Mouse (Mus musculus) G1E (cell line): Measurements from ENCODE around the gene Chaf1a.

ENCODE experiments used
- CTCF ChIP-seq: IDR thresholded peaks from 2 replicates; pipeline ENCODE4 v1.5.1; 2012; ENCODE audit warnings: low read depth, low read length, inconsistent platforms, mixed read lengths
- GATA1 ChIP-seq: IDR thresholded peaks from 2 replicates; pipeline ENCODE4 v1.6.1; 2012; ENCODE audit warnings: borderline replicate concordance, low read length, inconsistent platforms, mixed read lengths
- GATA2 ChIP-seq: IDR thresholded peaks from 2 replicates; pipeline ENCODE4 v1.6.1; 2012; ENCODE audit warnings: low read depth, low read length, inconsistent platforms, borderline replicate concordance
- POLR2AphosphoS5 ChIP-seq: IDR thresholded peaks from 2 replicates; pipeline ENCODE4 v1.6.1; 2012; ENCODE audit warnings: low read depth, low read length, inconsistent platforms; ENCODE audit not compliant: insufficient replicate concordance
- TAL1 ChIP-seq: conservative IDR thresholded peaks from 2 replicates; pipeline ENCODE4 v1.6.1; 2012; ENCODE audit warnings: low read depth, low read length, inconsistent platforms, mixed read lengths

DNA sequence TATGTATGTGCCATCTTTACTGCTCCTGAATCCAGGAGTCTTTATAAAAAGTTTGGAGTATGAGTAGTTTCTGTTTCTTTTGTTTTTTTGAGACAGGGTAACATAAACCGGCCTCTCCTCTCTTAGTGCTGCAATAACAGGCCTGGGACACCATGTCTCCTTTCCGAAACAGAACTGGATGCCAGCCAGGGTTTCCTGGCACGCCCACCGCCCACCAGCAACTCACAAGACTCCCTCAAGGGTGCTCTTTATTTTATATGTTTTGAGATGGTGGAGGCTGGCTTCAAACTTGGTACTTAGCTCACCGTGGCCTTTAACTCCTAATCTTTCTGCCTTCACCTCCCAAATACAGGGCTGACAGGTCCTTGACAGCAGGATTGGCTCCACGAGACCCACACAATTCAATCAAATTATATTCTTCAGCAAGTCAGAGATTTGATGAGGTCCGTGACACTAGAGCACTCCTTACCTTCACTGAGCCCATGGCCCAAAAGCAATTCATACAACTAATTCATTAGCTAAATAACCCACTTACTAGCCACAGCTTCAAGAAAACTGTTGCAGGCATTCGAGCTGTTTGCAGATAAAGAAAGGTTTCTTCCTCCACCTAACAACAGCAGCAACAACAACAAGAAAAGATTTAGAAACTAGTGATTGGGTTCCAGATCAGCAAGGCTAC is 1.5 kb upstream of the Chaf1a start:
- TF ChIP-seq CTCF: no peak
- no peak for TF ChIP-seq GATA2
- TF ChIP-seq POLR2AphosphoS5: no peak
- TF ChIP-seq GATA1: no peak
- no peak for TF ChIP-seq TAL1
